Mouse (Mus musculus) gastrocnemius, postnatal 36 days (tissue): ENCODE results near the gene Pfdn4. TPM values are rescaled to one million over a fixed set of nuclear protein-coding genes. Genes with fewer than 3 reads are reported as not detected.
A peak's percentile ranks its signal among the peaks of the same experiment; 100 is the strongest.
"Not testable (repeated sequence)": the region's sequence is repeated elsewhere in the genome, so short reads cannot be mapped to it uniquely, and the experiment has no call there.

ENCODE experiments used
- DNase-seq, 2 experiments: peaks; one replicate each; pipeline ENCODE4 v3.0.0; 2022
- intact Hi-C: fragments of 180-260 bp; cut with DNase I; formaldehyde crosslinking; loops from one replicate; pipeline ENCODE4 v1.15.1; 2025
- long read RNA-seq, 2 experiments: library from polyadenylated mRNA; stranded (forward); transcript quantifications; one replicate each; pipeline ENCODE4 v2.0.0; 2021
- total RNA-seq, 2 experiments: library from RNA; stranded (reverse); gene quantifications; 2 replicates each; pipeline ENCODE4 v1.2.3; 2021

Gene Pfdn4
- total RNA-seq: 10 to 100 TPM; 12.1 to 12.6 TPM
- long read RNA-seq, experiment 1, transcript Pfdn4-201 (4 exons, 935 nt): major isoform, 16 of 17 reads
- long read RNA-seq, experiment 1, partial matches to known transcripts: 1 of 17 reads
- long read RNA-seq, experiment 1, other reads (novel, unspliced or antisense): 0 of 17 reads
- long read RNA-seq, experiment 2, transcript Pfdn4-201 (4 exons, 935 nt): major isoform, 18 of 18 reads
- long read RNA-seq, experiment 2, partial matches to known transcripts: 0 of 18 reads
- long read RNA-seq, experiment 2, other reads (novel, unspliced or antisense): 0 of 18 reads

DNA sequence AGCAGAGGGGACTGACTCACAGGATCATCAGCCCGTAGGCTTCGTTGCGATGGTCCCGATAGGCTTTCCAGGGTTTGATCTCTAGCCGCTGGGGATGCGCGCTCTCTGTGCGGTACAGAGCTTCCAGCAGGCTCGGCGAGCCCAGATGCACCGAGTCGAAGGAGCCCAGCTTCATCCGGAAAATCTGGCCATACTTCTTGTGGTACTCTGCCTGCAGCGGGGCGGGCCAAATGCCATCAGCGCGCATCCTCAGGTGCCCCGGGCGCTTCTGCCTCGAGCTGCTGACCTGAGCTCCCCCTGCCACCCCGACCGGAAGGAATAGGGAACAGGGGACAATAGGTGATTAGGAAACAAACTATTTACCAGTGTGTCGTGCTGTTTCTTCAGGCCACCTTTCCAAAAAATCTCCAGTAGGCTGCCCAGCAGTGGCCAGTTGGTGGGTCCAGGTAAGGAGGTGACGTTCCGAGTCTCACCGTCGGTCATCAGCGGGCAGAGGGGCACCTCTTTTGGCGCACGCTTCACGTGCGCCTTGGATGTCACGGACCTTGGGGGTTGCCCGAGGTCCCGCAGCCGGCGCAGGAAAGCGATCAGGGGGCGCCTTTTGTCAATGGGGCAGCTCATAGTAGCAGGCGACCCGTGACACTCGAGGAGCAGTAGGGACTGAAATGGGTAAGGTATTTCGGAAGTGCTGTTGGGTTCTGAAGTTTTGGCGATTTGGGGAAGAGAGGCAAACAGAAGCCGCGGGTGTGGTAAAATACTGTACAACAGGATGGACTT, at the start of gene Pfdn4:
Gene Pfdn4 (plus strand): TSS at position 275 of the 777 bp plus-strand sequence.
- no peak for DNase-seq
- intact Hi-C loops: no loop called here

DNA sequence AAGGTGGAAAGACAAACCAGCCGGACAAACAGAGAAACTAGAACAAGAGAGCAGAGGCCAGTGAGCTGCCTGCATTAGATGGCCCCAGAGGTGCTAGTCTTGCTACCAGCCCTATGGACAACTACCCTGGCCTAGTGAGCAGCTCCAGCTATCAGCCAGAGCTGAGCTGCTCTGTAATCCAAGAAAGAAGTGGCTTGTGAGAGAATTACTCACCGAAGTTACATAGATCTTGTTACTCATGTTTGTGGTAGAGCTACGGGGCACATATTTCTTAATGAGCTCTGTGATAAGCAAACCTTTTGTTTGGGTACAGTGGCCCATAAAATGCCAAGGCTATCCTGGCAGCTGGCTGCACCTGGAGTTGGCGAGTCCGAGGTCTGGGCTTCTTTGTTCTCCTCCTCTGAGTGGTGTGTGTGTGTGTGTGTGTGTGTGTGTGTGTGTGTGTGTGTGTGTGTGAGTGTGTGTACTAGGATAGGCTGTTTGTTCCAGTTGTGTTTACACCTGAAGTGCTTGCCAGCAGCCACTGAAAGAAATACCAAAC, 49.3 kb upstream of the Pfdn4 start:
- no peak for DNase-seq
- intact Hi-C loops: loop anchor here (10.0 kb wide), 1 partner anchor 428 kb away; no protein-coding TSS in a partner anchor

DNA sequence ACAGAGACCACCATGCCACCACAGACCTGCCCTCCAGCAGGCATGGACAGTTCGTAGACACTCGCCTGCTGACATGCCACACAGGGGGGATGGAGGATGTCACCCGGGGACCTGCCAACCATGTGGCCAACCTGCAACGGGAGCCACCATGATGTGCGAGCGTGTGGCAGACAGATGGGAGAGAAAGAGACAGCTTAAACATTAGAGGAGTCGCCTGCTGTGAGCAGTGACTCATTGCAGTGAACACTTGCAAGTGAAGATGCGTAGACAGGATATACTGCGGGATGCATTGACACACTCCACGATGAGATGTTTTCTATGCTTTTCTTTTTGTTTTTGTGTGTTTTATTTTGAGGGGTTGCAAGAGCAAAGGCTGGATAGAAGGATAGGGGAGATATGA, 48.6 kb upstream of the Pfdn4 start:
- intact Hi-C loops: loop anchor here (10.0 kb wide), 1 partner anchor 427 kb away; no protein-coding TSS in a partner anchor
- no peak for DNase-seq

- intact Hi-C loops: no loop called here
- peak; percentile 67 to 74 for DNase-seq
Measured at GRCm38 (mm10) chr2:170450933-170451332, 45.3 kb upstream of the Pfdn4 start.

DNA sequence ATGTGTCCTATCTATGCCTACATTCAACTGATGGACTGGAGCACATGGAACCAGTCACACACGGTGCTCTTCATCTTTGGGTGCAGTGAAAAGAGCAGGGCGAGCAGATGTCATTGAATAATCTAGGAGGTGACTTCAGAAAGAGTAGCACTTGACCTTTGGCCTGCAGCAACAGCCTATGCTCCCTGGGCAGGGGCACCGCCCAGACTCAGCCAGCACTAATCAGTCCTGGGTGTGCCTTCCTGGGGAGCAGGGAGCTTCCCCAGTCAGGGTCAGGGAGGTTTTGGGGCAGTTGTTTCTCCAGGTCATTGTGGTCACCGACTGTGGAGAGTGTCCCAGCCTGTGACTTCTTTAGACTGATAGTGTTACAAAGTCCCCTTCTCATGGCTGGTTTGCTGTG, 42.4 kb upstream of the Pfdn4 start:
- DNase-seq, intact Hi-C loops: not testable (repeated sequence)

- intact Hi-C loops: no loop called here
- no peak for DNase-seq
Measured at GRCm38 (mm10) chr2:170459183-170459582, 37.0 kb upstream of the Pfdn4 start.

DNA sequence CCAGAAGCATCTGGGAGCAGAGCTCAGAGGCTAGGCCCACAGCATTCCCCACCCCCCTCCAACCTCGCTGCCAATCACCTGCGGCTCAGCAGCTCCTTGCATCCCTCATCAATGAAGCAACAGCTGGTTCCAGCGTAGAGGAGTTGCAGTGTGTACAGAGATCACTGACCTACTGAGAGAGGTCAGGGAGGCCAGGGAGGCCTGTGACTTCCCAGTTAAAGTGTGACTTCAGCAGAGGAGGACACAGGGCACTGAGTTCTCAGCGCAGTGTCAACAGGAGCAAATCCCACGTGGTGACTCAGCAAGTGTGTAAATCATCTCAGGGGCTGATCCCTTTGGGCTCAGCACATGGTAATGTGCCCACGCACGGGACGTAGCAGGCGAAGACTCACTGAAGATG, 36.4 kb upstream of the Pfdn4 start:
- no peak for DNase-seq
- intact Hi-C loops: no loop called here

DNA sequence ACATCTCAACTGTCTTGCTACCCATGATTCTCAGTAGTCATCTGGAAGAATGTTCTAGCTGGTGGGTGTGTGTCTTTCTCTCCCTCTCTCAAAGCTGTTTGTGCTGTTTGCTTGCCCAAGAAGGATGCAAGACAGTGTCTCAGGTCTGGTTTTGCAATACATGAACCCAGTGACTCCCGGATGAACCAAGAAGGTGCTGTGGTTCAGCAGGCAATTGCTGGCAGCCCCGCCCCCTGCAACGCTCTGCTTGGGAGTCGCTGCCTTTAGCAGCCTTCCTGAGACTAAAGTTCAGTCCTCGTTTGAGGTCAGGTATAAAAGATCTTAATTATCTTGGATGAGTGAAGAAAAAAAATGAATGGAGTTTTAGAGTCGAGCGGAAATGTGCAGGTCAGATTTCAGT, 34.6 kb upstream of the Pfdn4 start:
- DNase-seq: no peak
- intact Hi-C loops: no loop called here

DNA sequence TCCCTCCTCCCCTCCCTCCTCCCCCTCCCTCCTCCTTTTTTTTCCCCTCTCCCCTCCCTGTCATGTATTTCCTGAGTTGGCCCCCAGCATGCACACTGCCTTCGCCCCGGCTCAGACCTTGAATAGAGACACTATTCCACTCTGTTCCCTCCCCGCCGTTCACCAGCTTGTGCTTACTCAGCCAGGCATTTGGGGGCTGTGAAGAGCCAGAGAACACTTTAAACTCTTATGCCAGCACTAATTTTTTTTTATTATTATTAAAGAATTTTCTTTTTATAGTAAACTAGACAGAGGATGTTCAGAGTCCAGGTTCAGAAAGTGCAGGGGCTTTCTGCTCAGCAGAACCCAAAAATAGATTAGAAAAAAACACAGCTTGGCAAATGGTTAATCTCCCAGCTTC, 31.4 kb upstream of the Pfdn4 start:
- intact Hi-C loops: no loop called here
- no peak for DNase-seq

- intact Hi-C loops: no loop called here
- no peak for DNase-seq
Measured at GRCm38 (mm10) chr2:170468009-170468408, 28.2 kb upstream of the Pfdn4 start.

GRCm38 (mm10) chr2:170469616-170470308, 26.5 kb upstream of the Pfdn4 start:
- no peak for DNase-seq
- intact Hi-C loops: no loop called here

- intact Hi-C loops: no loop called here
- DNase-seq: no peak
Measured at GRCm38 (mm10) chr2:170470591-170470990, 25.6 kb upstream of the Pfdn4 start.

GRCm38 (mm10) chr2:170474125-170474524, 22.1 kb upstream of the Pfdn4 start:
- intact Hi-C loops: no loop called here
- no peak for DNase-seq

GRCm38 (mm10) chr2:170475164-170475563, 21.1 kb upstream of the Pfdn4 start:
- intact Hi-C loops: no loop called here
- no peak for DNase-seq

DNA sequence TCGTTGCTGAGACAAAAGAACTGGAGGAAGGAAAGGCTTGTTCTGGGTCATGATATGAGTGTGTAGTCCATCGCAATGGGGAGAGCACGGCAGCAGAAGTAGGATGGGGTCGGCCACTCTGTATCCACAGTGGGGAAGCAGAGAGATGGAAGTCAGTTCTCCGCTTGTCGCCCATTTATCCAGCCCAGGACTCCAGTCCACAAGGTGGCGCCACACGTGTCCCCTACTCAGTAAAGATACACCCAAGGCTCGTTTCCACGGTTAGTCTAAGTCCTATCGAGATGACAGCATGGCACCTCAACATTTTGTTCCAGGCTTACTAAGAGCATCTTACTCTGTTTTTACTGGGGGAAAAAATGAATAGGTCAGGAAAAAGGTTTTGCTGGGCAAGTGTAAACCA, 20.0 kb upstream of the Pfdn4 start:
- intact Hi-C loops: no loop called here
- no peak for DNase-seq

- DNase-seq: no peak
- intact Hi-C loops: no loop called here
Measured at GRCm38 (mm10) chr2:170476643-170477042, 19.6 kb upstream of the Pfdn4 start.

DNA sequence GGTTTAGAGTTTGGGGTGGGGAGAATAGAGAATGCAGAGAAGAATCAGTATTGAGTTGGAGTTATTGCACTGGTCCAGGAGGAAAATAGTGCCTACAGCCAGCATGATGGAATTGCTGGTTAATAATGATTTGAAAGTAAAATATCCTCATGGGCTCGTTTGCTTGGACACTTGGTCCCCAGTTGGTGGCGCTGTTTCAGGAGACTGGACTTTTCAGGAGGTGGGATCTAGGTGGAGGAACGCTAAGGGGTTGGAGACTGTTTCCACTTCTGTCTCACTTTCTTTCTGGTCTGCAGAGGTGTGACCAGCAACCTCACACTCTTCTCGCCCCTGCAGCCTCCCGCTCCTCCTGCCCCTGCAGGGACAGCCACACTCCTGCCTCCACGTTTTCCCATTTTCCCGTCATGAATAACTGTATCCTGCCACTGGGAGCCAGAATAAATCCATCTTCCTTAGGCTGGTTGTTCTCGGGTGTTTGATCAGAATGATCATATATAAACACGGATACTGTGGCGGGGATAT, 14.1 kb upstream of the Pfdn4 start:
- intact Hi-C loops: no loop called here
- DNase-seq: no peak

- intact Hi-C loops: no loop called here
Measured at GRCm38 (mm10) chr2:170483914-170484313, 12.3 kb upstream of the Pfdn4 start.

DNA sequence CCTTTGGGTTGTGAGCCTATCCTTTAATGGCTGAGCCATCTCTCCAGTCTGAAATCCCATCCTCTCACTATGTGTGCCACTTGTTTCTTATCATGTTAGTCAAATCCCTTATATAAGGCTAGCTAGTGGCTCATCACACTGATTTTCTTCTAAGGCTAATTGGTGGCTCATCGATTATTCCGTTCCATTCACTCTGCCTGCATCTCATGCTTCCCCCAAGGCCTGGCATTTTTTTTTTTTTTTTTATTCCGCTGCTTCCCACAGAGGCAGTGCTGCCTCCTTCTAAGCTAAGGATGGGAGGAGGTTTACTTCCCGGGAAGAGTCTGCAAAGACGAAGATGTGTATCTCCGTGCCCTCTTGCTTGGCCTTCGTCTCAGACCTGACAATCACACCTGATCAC, 9.0 kb upstream of the Pfdn4 start:
- DNase-seq: no peak
- intact Hi-C loops: no loop called here

More at GRCm38 (mm10) chr2:170483914-170484313, 12.3 kb upstream of the Pfdn4 start:
- no peak for DNase-seq

- intact Hi-C loops: no loop called here
- no peak for DNase-seq
Measured at GRCm38 (mm10) chr2:170487890-170488502, 8.2 kb upstream of the Pfdn4 start.
